Mouse (Mus musculus) embryo, embryonic 11 days (tissue): ENCODE data around the gene Ndufc1.
"Not testable (repeated sequence)": the region's sequence is repeated elsewhere in the genome, so short reads cannot be mapped to it uniquely, and the experiment has no call there.

Experiments
- DNase-seq: peaks from one replicate; pipeline ENCODE4 v3.0.0-alpha.2; 2015

Ndufc1 gene

DNA sequence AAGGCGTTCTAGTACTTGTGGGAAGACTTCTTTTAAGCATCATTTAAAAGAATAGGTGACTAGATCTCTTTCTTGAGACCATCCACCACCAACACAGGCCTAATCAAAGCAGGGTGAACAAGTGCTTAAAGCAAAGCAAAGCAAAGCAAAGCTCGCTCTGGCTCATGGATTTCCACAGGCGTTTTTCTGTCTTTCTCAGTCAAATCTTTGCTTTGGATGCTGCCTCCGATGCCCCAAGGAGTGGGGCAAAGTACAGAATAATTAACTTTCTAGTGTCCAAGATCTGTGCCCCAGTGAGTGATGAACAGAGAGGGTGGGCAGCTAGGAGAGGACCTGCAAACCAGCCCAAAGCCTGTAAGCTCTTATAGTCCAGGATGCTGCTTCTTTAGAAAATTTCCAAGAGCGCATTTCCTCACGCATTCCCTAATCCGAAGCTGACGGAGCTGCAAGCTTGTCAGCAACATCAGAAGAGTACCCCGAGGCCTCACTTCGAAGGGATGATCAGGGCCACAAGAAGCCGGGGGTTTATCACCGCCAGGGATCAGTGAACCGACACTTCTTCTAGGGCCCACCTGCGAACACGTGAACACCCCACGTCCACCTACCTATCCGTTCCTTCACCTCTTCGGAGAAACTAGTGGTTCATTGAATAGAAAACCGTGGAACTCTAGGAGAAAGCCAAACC is 13.2 kb downstream of the Ndufc1 start:
- DNase-seq: no peak

DNA sequence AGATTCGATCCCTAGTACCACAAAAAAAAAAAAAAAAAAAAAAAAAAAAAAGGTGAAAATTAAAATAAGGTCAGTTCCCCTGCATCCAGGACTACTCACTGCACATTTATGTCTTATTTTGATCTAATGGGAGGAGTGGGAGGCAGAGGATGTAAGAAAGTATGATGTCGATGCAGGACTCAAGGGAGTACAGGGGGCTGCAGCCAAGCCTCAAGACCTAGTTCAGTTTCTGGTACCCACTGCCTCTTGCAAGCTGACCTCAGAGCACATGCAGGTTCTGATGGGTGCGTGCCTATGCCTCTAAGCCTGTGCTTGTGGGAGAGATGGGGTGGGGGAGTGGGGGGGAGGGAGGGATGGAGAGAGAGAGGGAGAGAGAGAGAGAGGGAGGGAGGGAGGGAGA is 13.9 kb downstream of the Ndufc1 start:
- no peak for DNase-seq

DNA sequence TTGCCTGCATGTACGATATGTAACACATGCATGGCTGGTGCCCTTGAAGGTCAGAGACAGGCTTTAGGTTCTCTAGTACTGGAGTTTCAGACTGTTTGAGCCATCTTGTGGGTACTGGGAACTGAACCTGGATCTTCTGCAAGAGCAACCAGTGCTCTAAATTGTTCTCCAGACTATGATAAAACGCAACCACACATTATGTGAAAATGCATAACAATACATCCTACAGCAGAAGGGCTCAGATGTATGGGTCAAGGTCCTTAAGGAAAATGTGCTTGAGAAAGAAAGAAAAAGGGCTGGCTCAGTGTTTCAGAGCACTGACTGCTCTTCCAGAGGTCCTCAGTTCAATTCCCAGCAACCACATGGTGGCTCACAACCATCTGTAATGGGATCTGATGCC is 15.1 kb downstream of the Ndufc1 start:
- DNase-seq: no peak

DNA sequence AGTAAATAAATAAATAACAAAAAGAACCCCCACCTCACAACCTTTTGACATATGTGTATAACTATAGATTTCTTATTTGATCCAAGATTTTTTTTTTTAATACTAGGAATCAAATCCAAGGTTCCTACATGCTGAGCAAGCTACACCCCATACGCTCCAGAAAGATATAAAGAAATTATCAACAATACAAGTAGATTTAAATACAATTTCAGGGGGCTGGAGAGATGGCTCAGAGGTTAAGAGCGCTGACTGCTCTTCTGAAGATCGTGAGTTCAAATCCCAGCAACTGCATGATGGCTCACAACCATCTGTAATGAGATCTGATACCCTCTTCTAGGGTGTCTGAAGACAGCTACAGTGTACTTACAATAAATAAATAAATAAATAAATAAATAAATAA is 15.8 kb downstream of the Ndufc1 start:
- not testable (repeated sequence) for DNase-seq

DNA sequence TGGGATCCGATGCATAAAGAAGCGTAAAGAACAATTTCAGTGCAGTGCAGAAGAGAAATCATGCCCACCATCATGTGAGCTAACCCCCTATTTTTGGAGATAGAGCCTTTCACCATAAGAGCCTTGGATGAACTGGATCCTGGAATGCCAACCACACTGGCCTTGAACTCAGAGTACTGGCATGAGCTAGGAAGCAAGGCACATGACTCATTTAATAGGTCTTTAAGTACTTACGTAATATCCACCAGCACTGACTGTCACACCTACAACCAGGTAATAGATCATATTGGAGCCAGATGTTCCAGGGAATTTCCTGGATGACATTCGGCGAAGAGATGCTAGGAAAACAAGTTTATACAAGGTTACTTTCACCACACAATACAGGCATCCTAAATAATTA is 17.2 kb downstream of the Ndufc1 start:
- DNase-seq: no peak

DNA sequence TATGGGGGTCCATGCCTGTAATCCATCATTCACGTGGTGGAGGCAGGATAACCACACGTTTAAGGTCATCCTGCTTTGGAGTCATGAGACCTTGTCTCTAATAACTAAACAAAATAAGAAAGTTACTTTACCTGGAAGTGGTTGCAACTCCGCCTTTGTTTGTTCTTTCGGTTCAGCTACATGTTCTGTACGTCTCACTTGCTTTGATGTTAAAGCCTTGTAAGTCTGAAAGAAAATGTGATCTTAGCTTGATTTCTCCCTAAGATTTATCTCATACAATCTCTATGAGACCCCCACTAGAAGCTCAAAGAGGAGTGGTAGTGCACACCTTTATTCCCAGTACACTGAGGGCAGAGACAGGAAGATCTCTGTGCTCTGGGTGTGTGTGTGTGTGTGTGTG is 17.7 kb downstream of the Ndufc1 start:
- DNase-seq: no peak

DNA sequence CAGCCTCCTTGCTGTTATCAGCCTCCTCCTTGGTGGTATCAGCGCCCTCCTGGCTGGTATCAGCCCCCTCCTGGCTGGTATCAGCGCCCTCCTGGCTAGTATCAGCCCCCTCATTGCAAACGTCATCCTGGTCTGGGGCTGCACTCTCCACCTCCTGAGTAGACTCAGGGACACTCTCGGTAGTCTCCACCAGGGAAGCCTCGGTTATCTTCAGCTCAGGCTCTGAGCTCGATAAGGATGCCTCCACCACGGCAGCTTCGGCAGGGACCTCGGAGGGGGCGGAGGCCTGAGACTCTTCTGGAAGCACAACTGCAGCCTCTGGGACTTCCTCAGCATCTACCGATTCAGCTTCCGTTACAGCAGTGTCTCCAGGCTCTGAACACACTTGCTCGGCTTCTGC is 19.9 kb downstream of the Ndufc1 start:
- DNase-seq: peak; percentile 57

DNA sequence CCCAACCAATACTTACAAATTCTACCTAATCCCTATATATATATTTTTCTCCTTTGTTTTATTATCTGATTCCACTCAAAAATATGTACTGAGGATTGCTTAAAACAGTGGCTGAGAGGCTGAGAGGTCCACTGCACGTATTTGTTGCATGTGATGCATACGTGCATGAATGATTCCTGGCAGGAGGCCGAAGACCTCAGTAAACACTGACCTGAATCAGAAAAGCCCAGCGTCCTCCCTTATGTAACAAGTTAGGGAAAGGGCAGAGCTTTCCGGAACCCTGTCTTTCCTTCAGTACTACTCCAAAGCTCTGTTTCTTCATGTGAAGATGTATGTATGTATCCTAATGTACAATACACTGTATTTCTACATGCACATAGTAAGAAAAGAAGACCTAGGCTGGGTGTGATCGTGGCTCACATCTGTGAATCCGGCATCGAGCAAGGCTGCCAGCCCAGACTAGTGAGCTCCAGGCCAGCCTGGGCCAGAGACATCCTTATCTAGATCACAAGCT is 20.9 kb downstream of the Ndufc1 start:
- no peak for DNase-seq

DNA sequence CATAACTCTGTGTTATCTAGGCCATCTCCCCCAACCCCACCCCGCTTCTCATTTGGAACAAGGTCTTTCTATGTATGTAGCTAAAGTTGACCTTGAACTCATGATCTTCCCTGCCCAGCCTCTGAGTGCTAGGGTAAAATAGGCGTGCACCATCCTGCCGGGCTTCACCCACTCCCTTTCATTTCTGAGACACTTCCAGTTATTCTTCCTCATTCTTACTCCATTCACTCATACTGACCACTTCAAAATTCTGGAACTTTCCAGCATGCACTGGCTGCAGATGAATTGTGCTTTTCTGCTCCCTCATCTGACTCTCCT is 21.7 kb downstream of the Ndufc1 start:
- no peak for DNase-seq

DNA sequence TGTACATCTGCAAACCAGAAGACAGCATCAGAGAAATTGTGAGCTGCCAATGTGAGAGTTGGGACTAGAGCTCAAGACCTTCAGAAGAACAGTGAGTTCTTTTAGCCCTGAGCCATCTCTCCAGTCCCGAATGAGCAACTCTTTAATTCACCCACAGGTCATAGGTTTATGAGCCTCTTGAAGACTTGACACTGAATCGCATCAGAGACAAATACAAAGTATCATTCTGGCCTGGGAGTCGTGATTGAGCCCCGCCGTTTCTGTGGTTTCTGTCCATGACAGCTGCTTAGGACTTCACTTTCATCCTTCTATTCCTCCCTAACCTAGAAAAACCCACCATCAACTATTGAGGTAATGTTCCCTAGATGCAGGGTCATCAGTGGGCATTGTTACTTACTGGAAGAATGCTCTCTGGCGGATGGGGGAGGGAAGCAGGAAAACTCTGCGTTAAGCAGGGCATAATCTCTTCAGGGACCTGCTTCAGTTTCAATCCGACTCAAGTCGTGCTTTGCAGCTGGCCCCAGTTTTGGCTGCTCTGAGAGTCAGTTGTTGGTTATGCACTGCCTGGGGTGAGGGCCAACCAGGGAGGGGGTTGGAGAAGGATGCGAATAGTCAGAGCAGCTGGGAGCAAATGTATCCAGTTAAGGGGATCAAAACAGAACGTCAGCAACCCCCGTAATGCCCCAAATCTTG is 22.2 kb downstream of the Ndufc1 start:
- no peak for DNase-seq

DNA sequence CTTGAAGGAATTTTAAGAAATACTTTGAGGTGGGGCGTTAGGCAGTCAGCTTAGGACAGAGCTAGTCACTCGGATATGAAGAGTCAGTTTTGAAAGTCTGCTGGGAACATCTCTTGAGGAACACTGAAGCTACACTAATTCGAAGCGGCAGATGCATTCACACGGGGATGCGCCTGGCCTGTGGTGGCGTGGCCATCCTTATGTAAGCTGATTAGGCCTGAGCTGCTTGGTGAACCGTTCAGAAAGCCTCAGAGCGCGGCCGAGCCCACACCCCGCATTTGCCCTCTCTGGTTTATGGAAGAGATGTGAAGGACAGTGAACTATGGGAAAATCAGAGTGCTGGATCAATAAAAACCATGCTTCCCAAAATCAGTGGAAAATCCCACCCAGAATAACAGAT is 25.4 kb downstream of the Ndufc1 start:
- peak; percentile 37 for DNase-seq

DNA sequence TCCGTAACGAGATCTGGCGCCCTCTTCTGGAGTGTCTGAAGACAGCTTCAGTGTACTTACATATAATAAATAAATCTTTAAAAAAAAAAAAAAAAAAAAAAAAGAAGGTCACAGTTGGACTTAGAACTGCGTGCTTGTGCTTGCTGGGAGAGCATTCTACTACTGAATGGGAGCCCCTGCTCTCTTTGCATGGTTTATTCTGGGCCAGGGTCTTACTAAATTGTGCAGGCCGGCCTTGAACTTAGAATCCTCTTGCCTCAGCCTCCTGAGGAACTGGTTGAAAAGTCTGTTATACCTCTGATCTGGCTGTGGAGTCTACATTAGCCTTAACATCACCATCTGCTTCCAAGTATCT is 28.2 kb downstream of the Ndufc1 start:
- no peak for DNase-seq

DNA sequence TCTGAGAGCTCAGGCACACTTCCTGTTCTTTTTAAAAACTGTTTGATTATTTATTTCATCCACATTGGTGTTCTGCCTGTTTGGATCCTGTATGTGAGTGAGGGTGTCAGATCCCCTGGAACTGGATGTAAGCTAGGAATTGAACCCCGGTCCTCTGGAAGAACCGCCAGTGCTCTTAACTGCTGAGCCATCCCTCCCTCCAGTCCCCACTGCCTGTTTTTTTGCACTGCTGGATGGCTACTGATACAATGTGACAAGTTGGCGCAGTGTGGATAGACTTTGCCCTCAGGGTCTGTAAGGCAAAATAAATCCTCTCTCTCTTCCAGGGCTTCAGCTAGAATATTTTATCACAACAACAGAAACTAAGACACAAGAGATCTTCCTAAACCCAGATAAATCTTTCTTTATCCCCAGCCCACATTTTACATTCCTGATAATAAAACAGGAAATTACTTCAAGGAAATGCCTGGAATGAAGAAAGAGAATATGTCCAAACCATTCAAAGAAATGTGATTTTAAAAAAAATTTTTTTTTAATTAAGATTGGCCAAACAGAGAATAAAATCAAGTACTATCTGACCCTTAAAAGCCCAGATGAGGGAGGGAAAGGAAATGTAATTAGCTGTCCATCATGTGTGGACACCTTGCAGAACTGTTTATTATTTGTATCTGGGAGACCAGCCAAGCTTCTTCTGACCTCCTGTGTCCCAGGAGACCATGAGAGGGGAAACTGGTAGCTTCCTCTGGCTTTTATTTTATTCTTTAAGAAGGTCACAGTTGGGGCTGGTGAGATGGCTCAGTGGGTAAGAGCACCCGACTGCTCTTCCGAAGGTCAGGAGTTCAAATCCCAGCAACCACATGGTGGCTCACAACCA is 28.8 kb downstream of the Ndufc1 start:
- DNase-seq: no peak

DNA sequence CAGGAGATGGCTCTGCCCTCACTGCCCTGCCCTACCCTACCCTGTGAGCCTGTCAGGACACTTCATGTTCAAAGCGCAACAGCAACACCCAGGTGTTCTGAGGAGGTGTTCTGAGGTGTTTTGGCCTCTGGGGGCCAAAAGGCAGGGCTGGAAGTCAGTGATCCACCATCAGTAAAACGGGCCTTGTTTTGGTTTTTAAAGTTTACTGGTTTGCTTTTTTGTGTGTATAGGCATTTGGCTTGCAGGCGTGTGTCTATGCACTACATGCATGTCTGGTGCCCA is 30.2 kb downstream of the Ndufc1 start:
- no peak for DNase-seq

DNA sequence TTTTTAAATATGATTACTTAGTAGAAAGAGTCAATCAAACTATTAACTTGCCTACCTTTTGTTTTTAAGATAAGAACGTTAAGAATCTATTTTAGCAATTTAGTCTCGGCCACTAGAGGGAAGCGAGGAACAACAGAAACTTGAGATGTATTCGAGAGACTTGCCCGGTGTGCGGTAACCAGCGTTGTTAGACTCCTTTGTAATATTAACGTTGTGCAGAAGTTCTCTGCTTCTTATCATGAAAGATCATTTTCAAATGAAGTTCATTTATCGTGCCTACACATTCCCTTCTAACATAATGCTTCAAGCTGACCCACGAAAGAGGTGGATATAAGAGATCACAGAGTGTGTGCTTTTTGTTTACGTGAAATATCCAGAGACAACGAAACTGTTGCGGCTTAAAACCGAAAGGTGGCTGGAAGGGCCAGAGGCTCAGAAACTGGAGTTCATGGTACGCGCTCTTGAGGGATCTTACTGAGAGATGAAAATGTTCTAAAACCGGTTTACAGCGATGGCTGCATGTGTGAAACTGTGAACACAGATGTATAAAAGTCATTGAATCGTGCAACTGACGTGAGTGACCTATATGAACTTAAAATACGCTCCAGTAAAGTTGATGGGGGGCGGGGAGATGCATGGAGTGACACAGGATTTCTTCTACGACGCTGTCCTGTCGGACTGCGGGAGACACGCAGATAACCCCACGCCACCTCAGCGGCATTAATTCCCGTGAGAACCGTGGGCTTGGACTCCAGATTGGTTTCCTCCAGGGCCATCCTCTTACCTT is 30.7 kb downstream of the Ndufc1 start:
- peak; percentile 77 for DNase-seq

DNA sequence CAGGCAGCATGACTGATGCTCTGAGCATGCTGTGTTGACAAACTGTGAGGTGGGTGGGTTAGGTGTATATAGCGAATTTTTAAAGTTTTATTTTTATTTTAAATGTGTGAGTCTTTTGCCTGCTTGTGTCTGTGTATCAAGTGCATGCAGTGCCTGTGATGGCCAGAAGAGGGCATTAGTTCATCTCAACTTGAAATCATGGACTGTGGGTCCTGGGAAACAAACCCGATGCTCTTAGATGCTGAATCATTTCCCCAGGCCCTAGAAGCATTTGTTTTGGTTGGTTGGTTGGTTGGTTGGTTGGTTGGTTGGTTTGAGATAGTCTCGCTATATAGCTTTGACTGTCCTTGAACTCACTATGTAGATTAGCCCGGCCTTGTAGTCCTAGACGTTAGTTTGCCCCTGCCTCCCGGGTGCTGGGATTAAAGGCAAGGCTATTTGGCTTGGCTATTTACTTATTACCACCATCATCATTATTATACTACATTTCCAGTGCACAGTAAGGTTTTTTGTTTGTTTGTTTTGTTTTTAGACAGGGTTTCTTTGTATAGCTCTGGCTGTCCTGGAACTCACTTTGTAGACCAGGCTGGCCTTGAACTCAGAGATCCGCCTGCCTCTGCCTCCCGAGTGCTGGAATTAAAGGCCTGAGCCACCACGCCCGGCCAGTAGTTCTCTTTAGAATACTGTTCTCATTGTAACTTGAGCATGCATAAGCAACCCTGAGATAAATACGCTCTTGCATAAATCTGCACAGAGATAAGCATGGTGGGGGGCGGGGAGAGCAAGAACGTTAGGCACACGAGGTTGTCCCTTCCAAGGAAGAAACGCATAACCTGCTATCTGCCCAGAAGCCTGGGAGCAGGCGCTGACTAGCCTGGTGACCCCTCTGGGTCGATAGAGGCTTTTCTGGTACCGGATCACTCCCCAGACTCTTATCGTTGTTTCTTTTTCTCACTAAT is 33.2 kb downstream of the Ndufc1 start:
- DNase-seq: peak; percentile 44

DNA sequence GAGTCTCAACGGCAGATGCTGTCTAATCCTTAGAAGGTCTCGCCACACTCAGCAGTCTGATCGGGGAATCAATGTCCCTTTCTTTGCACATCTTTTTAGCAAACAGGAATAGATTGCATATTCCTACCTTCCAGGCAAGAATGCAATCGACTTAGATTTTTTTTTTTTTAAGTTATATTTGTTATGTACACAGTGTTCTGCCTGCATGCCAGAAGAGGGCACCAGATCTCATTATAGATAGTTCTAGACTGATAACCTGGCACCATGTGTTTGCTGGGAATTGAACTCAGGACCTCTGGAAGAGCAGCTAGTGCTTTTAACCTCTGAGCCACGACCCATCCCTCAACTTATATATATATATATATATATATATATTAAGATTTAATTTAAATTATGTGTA is 35.2 kb downstream of the Ndufc1 start:
- DNase-seq: no peak

DNA sequence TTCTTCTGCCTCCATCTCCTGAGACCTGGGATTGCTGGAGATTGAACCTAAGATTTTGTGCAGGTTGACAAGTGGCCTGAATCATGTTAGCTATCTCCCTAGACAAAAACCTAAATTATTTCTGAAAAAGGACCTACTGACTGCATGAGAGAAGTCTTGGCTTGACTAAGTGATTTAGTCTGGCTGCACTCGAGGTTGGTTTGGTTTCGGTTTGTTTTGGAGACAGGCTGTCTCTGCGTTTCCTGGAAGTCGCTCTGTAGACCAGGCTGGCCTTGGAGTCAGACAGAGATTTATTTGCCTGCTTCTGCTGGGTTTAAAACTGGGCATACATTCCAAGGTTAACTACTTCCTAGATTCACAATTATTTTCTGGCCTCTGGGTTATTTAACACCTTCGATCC is 35.9 kb downstream of the Ndufc1 start:
- DNase-seq: no peak

DNA sequence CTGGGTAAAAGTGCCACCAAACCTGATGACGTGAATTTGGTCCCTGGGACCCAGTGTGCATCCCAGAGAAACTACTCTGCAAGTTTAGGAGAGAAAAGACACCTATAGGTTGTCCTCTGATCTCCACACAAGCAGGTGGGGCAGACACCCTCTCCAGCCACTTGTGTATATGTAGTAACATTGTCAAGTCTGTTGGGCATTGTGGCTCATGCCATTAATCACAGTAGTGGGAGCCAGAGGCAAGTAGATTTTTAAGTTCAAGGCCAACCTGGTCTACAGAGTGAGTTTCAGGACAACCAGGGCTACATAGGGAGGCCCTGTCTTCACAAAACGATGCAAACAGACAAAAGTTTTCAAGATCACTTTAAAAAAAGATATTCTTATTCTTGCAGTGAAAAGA is 37.0 kb downstream of the Ndufc1 start:
- no peak for DNase-seq

DNA sequence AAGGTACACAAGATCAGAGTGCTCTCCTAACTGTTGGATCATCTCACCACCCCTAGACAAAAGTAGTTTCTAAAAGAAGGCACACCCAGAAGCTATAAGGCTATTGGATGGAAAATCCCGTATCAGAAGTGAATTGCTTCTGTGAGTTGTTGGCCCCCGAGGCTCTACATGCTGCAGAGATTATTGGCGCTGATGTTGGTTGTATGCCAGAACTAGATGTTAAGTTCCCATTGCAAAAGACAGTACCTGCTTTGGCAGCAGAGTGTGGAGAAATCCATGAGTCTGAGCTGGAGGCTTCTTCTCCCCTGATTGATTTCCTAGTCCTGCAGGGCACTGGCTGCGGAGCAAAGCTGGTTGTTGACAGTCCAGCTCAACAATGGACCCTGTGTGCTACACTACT is 40.8 kb downstream of the Ndufc1 start:
- no peak for DNase-seq

DNA sequence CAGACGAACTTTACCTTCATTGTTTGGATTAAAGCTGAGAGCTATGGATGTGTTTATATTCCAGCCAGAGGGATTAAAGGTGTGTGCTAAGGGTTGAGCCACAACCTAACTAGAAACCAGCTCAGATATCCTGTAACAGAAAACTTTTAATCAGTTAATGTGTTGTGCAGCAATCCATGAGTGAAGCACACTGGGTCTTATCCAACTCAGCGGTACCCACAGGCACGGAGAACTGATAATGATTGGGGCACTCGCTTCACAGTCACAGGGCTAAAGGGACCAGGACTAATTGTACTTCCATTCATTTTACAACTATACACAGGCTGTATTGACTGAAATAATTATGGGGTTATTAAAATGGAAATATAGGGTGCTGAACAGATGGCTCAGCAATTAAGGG is 41.9 kb downstream of the Ndufc1 start:
- no peak for DNase-seq

DNA sequence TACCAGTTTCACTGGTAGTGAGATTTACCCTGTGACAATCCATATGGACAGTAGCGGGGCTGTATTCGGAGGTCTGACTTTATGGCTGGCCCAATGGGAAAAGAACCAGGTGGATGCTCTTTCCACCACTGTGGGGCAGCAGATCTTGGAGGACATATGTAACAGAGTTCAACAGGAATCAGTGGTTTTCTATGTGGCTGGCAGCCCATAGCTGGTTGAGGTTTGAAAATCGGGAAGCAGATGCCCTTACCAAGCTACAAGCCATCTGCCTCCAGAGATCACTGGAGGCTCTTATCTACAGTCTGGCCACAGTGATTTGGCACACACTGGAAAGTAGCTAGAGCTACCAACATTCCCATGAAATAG is 43.3 kb downstream of the Ndufc1 start:
- no peak for DNase-seq
